Mouse (Mus musculus): Measurements from ENCODE around the gene Rfc1. TPM values are rescaled to one million over a fixed set of nuclear protein-coding genes. Genes with fewer than 3 reads are reported as not detected.

Gene Rfc1
- polyA plus RNA-seq, 1 experiment = 26.2 TPM

GRCm38 (mm10) chr5:65231289-65232003 lies 104.0 kb downstream of the Rfc1 start:
- Histone ChIP-seq H3K4me3 (ENCODE audit: insufficient read depth, low read length) (no peak overlapping the region), H3K4me1 (ENCODE audit: control insufficient read depth, insufficient read depth, low read length) (no peaks in the 10 kb centered on the region), H3K27ac (ENCODE audit: insufficient read depth, low read length) (no peak overlapping the region)
- TF ChIP-seq CTCF (IDR thresholded peaks at IDR 0.05; ENCODE audit: extremely low read depth, insufficient read depth, low read length) (no peak), POLR2A (IDR thresholded peaks at IDR 0.05; ENCODE audit: extremely low read depth, insufficient read depth, low read length) (no peak)

GRCm38 (mm10) chr5:65224056-65224455 lies 111.4 kb downstream of the Rfc1 start:
- Histone ChIP-seq H3K27ac (ENCODE audit: insufficient read depth, low read length) (no peak overlapping the region), H3K4me1 (ENCODE audit: control insufficient read depth, insufficient read depth, low read length) (no peaks in the 10 kb centered on the region), H3K4me3 (ENCODE audit: insufficient read depth, low read length) (no peak overlapping the region)
- no peak for TF ChIP-seq POLR2A (IDR thresholded peaks at IDR 0.05; ENCODE audit: extremely low read depth, insufficient read depth, low read length)
- TF ChIP-seq CTCF (IDR thresholded peaks at IDR 0.05; ENCODE audit: extremely low read depth, insufficient read depth, low read length) = no peak

GRCm38 (mm10) chr5:65221037-65221436 lies 114.4 kb downstream of the Rfc1 start:
- TF ChIP-seq CTCF (IDR thresholded peaks at IDR 0.05; ENCODE audit: extremely low read depth, insufficient read depth, low read length) (no peak), POLR2A (IDR thresholded peaks at IDR 0.05; ENCODE audit: extremely low read depth, insufficient read depth, low read length) (no peak)
- H3K27ac ChIP-seq (ENCODE audit: insufficient read depth, low read length) = no peak overlapping the region
- H3K4me3 ChIP-seq (ENCODE audit: insufficient read depth, low read length) = no peak overlapping the region
- H3K4me1 ChIP-seq (ENCODE audit: control insufficient read depth, insufficient read depth, low read length) = no peaks in the 10 kb centered on the region

GRCm38 (mm10) chr5:65217305-65218269 lies 117.9 kb downstream of the Rfc1 start:
- Histone ChIP-seq H3K4me3 (ENCODE audit: insufficient read depth, low read length) (no peak overlapping the region), H3K4me1 (ENCODE audit: control insufficient read depth, insufficient read depth, low read length) (no peaks in the 10 kb centered on the region), H3K27ac (ENCODE audit: insufficient read depth, low read length) (no peak overlapping the region)
- no peak for TF ChIP-seq POLR2A (IDR thresholded peaks at IDR 0.05; ENCODE audit: extremely low read depth, insufficient read depth, low read length)
- no peak for TF ChIP-seq CTCF (IDR thresholded peaks at IDR 0.05; ENCODE audit: extremely low read depth, insufficient read depth, low read length)

- TF ChIP-seq CTCF (IDR thresholded peaks at IDR 0.05; ENCODE audit: extremely low read depth, insufficient read depth, low read length) (peak; percentile 87), POLR2A (IDR thresholded peaks at IDR 0.05; ENCODE audit: extremely low read depth, insufficient read depth, low read length) (no peak)
- no peaks in the 10 kb centered on the region for H3K4me1 ChIP-seq (ENCODE audit: control insufficient read depth, insufficient read depth, low read length)
- no peak overlapping the region for H3K4me3 ChIP-seq (ENCODE audit: insufficient read depth, low read length)
- H3K27ac ChIP-seq (ENCODE audit: insufficient read depth, low read length) = no peak overlapping the region
Observed at GRCm38 (mm10) chr5:65213321-65213720, 122.1 kb downstream of the Rfc1 start.

Other genes starting within 250 kb of the Rfc1 start
- 0.23 and 0.38 TPM in 2 replicates for gene Tmem156, start 243.5 kb downstream of the Rfc1 start, polyA plus RNA-seq (2012; rRNA removed)
- gene Klhl5, start 228.1 kb downstream of the Rfc1 start, polyA plus RNA-seq (2012; rRNA removed) = 46.9 and 49.1 TPM in 2 replicates
- 18.9 and 20.2 TPM in 2 replicates for gene Wdr19, start 136.0 kb downstream of the Rfc1 start, polyA plus RNA-seq (2012; rRNA removed)
- 0.33 and 0.36 TPM in 2 replicates for gene Klb, start 12.6 kb upstream of the Rfc1 start, polyA plus RNA-seq (2012; rRNA removed)
- gene Rpl9, start 55.8 kb upstream of the Rfc1 start, polyA plus RNA-seq (2012; rRNA removed) = 722 and 754 TPM in 2 replicates
- 40.6 and 43.7 TPM in 2 replicates for gene Lias, start 55.8 kb upstream of the Rfc1 start, polyA plus RNA-seq (2012; rRNA removed)
- gene Ugdh, start 100.3 kb upstream of the Rfc1 start, polyA plus RNA-seq (2012; rRNA removed) = 25.2 and 26.5 TPM in 2 replicates
- gene Gm43552, start 157.2 kb upstream of the Rfc1 start, polyA plus RNA-seq (2012; rRNA removed) = 0.49 TPM in 1 of 2 replicates, not detected in the other
- gene Smim14, start 201.5 kb upstream of the Rfc1 start, polyA plus RNA-seq (2012; rRNA removed) = 146 and 154 TPM in 2 replicates
- 107 and 110 TPM in 2 replicates for gene Ube2k, start 201.6 kb upstream of the Rfc1 start, polyA plus RNA-seq (2012; rRNA removed)